Mouse (Mus musculus) ovary, postnatal 36 days (tissue): Measurements from ENCODE around the gene Tjp1.

Experiments used
- DNase-seq: peaks from one replicate; pipeline ENCODE4 v3.0.0; 2022; ENCODE audit warnings: low spot score, mixed read lengths

The Tjp1 gene

GRCm38 (mm10) chr7:65486259-65486681 is 41.3 kb downstream of the Tjp1 start:
- DNase-seq: peak; percentile 50

GRCm38 (mm10) chr7:65484170-65484778 is 43.3 kb downstream of the Tjp1 start:
- DNase-seq: no peak

DNA sequence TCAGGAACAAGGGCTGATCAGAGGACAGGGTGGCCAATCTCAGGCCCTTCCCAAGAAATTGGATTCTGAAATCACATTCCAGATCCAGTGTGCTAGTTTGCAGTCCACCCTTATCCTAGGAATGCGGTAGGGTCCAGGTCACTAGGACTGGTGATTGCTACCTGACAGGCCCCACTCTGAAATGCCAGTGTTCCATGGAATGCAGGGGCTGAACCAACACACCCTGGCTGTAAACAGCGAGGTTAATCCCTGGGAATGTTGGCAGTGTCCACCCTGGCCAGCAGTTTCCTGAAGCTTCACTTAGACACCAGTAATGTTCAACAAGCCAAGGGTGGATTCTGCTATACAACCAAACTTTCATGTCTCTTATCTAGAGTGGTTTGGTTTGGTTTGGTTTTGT is 45.4 kb downstream of the Tjp1 start:
- no peak for DNase-seq

- no peak for DNase-seq
Measured at GRCm38 (mm10) chr7:65472048-65472447, 55.5 kb downstream of the Tjp1 start.

GRCm38 (mm10) chr7:65471406-65471805 is 56.2 kb downstream of the Tjp1 start:
- DNase-seq: no peak

- no peak for DNase-seq
Measured at GRCm38 (mm10) chr7:65470214-65470613, 57.4 kb downstream of the Tjp1 start.

DNA sequence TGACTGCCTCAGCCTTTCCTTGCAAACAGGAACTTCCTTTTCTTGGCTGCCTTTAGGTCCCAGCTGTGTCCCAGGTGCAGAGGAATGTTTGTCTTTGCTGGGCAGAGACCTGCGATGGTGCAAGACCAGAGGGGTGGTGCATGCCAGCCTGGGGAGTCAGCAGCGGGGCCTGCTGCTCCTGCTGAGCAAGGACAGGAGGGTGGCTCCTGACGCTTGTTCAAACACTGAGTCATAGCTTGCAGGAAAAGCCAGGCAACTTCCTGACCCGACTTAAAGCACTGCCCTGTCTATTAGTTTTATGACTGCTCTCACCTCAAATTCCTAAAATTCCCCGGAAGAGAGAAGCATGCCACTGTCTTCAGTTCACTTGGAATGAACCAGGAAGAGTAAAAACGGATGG is 57.9 kb downstream of the Tjp1 start:
- no peak for DNase-seq

- DNase-seq: no peak
Measured at GRCm38 (mm10) chr7:65468191-65468590, 59.4 kb downstream of the Tjp1 start.

DNA sequence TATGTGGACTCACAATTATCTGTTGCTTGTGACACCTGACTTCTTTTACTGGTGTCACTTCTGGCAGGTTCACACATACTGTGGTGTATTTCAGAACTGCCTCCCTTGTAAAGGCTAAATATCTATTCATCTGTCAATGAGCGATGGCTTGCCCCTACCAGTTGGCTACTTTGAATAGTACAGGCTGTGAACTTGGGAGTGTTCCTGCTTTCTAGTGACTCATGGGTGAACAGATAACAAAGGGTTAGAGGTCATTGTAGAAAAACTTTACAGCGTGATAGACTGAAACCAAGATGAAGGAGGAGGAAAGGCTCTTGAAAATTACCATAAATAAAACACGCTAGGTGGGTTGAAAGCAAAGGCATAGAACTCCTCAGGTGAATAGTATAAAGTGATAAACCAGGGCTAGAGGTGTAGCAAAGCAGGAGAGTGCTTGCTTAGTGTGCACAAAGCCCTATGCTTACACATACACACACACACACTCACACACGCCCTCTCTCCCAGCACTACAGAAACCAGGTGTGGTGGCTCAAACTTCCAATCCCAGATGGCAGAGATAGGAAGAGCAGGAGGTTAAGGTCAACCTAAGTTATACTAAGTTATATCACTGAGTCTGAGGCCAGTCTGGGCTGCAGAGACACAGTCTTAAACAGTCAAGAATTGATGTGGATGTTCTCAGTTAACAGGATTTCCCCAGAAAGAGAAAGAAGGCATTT is 60.1 kb downstream of the Tjp1 start:
- DNase-seq: no peak

DNA sequence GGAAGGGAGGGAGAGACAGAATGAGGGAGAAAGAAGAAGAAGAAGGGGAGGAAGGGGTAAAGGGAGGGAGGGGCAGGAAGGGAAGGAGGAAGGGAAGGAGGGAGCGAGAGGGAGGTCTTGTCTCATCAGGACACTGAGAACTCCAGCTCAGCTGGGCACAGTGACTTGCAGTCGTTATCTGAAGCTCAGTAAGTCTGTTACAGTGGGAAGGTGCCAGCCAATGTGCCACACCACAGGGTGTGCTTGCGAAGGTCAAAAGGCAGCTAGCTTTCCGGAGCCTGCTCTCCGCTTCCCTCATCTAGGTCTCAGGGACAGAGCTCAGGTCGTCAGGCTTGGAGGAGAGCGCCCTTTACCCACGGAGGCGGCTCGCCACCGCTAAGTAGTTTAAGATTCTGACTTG is 61.4 kb downstream of the Tjp1 start:
- peak; percentile 41 for DNase-seq

DNA sequence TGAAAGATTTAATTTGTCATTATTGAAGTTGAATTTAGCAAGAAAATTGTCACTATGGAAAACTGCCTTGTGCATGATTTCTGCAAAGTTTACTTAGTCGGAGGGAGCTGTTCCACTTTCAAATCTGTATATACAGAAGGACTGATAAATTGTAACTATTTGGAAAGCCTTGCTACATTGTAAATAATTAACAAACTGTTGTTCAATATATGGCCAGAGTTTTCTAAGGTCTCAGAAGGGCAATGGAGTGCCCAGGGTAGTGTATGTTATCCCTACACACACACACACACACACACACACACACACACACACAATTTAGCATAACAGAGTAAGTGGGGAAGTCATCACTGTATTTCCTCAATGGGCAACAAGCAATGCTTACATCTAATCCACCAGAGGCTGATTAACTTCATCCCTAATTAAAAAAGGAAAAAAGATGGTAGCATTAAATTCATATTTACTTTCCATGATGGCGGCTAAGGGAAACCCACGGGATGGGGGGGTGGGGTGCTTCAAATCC is 63.0 kb downstream of the Tjp1 start:
- no peak for DNase-seq

- no peak for DNase-seq
Measured at GRCm38 (mm10) chr7:65463438-65463837, 64.1 kb downstream of the Tjp1 start.

DNA sequence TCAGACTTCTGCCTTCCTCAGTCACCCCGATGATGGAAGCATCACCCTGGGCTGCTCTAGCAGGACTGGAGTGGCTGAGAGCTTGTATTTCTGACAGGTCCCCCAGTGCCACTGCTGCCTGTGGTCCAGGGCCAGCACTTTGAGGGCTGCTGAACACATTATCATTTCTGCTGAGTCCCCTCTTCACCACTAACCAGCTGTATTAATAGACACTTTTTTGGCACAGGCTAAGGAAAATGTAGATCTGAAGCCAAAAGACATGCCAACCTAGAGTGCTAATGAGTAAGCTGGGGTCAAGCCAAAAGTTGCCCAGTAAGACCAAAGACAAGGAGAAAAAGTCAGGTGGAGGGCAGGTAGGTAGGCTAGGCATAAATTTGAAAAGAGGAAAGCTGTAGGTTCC is 66.2 kb downstream of the Tjp1 start:
- DNase-seq: no peak

- no peak for DNase-seq
Measured at GRCm38 (mm10) chr7:65460196-65460595, 67.4 kb downstream of the Tjp1 start.

DNA sequence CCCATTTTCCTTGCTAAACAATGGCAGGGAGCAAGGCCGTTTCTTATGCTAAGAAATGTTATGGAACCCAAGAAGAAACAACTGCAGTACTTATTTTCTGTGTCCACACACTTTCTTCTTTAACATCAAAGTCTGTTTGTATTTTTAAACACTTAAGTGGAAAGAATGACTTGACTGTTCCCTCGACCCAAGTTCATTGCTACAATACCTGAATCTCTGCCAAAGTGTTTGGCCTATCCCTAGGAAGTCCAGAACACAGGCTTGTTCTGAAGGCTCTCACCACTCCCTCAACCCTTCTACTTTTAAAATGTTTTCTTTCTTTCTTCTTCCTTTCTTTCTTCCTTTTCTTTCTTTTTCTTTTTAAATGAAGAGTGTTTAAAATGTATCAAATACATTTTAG is 71.5 kb downstream of the Tjp1 start:
- DNase-seq: no peak

GRCm38 (mm10) chr7:65455208-65455607 is 72.4 kb downstream of the Tjp1 start:
- no peak for DNase-seq

DNA sequence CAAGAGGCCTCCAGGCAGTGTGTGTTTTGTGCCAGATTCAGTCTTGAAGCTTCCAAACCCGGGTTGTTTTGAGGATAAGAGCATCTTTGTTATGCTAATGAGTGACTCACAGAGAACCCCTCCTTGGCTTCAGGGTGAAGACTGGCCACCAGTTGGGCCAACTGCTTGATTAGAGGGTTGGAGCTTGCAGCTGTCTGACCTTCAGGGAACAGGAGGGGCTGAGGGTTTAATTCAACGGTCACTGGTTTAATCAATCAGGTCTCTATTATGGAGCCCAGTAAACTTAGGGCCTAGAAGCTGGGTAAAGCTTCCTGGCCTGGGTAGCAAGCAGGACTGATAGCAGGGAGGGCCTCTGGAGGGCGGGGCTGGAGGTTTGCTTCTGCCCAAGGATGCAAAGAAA is 73.3 kb downstream of the Tjp1 start:
- no peak for DNase-seq

GRCm38 (mm10) chr7:65452246-65452645 is 75.3 kb downstream of the Tjp1 start:
- no peak for DNase-seq

- DNase-seq: no peak
Measured at GRCm38 (mm10) chr7:65450158-65450557, 77.4 kb downstream of the Tjp1 start.

GRCm38 (mm10) chr7:65441505-65441904 is 86.1 kb downstream of the Tjp1 start:
- DNase-seq: no peak

- no peak for DNase-seq
Measured at GRCm38 (mm10) chr7:65439518-65439917, 88.1 kb downstream of the Tjp1 start.

- DNase-seq: no peak
Measured at GRCm38 (mm10) chr7:65438146-65438545, 89.4 kb downstream of the Tjp1 start.

DNA sequence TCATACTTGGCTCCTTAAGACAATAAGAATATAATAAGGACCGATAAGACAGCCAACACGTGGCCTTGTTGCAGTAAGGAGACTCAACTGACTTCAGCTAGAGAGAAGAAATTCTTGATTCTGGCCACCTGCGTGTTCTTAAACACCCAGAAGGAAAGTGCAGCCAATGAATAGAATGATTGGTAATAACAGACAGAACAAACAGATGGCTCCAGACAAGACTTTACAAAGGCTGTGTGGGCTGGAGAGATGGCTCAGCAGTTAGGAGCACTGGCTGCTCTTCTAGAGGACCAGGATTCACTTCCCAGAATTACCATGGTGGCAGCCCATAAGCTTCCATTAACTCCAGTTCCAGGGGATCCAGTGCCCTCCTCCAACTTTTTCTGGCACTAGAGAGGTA is 90.7 kb downstream of the Tjp1 start:
- DNase-seq: no peak
